Mouse (Mus musculus) cerebellum, postnatal 4 days (tissue): Measurements from ENCODE around the gene H2-Oa.

ENCODE experiments used
- DNase-seq, 2 experiments: peaks; one replicate each; pipeline ENCODE4 v3.0.0; 2022; ENCODE audit warnings: low spot score in 2 of 2, mixed read lengths in 1 of 2

The H2-Oa gene

GRCm38 (mm10) chr17:34122188-34122984 lies 30.2 kb downstream of the H2-Oa start, which contains the start of gene Brd2:
Brd2 (minus strand) TSS chr17:34122634.
- DNase-seq, result peak; percentile 91 to 97

GRCm38 (mm10) chr17:34123111-34123510 lies 31.0 kb downstream of the H2-Oa start:
- no peak for DNase-seq

GRCm38 (mm10) chr17:34123518-34123917 lies 31.4 kb downstream of the H2-Oa start:
- DNase-seq, result no peak

GRCm38 (mm10) chr17:34124649-34125048 lies 32.5 kb downstream of the H2-Oa start:
- no peak for DNase-seq

- DNase-seq, result no peak
These were observed 34.8 kb downstream of the H2-Oa start for GRCm38 (mm10) chr17:34126826-34127420.

- no peak for DNase-seq
These were observed 35.3 kb downstream of the H2-Oa start for GRCm38 (mm10) chr17:34127475-34127874.

- DNase-seq, result no peak
These were observed 36.3 kb downstream of the H2-Oa start for GRCm38 (mm10) chr17:34128264-34128937.

GRCm38 (mm10) chr17:34128944-34129791 lies 37.0 kb downstream of the H2-Oa start:
- DNase-seq, result no peak

- DNase-seq, result no peak
These were observed 38.2 kb downstream of the H2-Oa start for GRCm38 (mm10) chr17:34130073-34130947.

- no peak for DNase-seq
These were observed 39.8 kb downstream of the H2-Oa start for GRCm38 (mm10) chr17:34131911-34132310.

GRCm38 (mm10) chr17:34133289-34133688 lies 41.1 kb downstream of the H2-Oa start:
- no peak for DNase-seq

GRCm38 (mm10) chr17:34134451-34134850 lies 42.3 kb downstream of the H2-Oa start:
- DNase-seq, result no peak

GRCm38 (mm10) chr17:34135297-34136224 lies 43.4 kb downstream of the H2-Oa start:
- peak; percentile 99 for DNase-seq

GRCm38 (mm10) chr17:34137601-34138000 lies 45.5 kb downstream of the H2-Oa start:
- DNase-seq, result no peak

- no peak for DNase-seq
These were observed 46.5 kb downstream of the H2-Oa start for GRCm38 (mm10) chr17:34138655-34139054.

GRCm38 (mm10) chr17:34139416-34139815 lies 47.3 kb downstream of the H2-Oa start:
- no peak for DNase-seq

GRCm38 (mm10) chr17:34140240-34140639 lies 48.1 kb downstream of the H2-Oa start:
- no peak for DNase-seq

- no peak for DNase-seq
These were observed 49.3 kb downstream of the H2-Oa start for GRCm38 (mm10) chr17:34141448-34141847.

GRCm38 (mm10) chr17:34142456-34143010 lies 50.4 kb downstream of the H2-Oa start:
- DNase-seq, result no peak
